Mouse (Mus musculus) right cerebral cortex, postnatal 25 days (tissue): ENCODE results near the gene Synpo2l.
"Not testable (repeated sequence)": the region's sequence is repeated elsewhere in the genome, so short reads cannot be mapped to it uniquely, and the experiment has no call there.

Experiments used
- DNase-seq: peaks from one replicate; pipeline ENCODE4 v3.0.0; 2022

The Synpo2l gene

GRCm38 (mm10) chr14:20639918-20640619, 28.1 kb downstream of the Synpo2l start:
- DNase-seq = no peak

GRCm38 (mm10) chr14:20638702-20639101, 29.5 kb downstream of the Synpo2l start:
- DNase-seq = no peak

GRCm38 (mm10) chr14:20637818-20638574, 30.2 kb downstream of the Synpo2l start:
- DNase-seq = no peak

- not testable (repeated sequence) for DNase-seq
These were observed 31.2 kb downstream of the Synpo2l start for GRCm38 (mm10) chr14:20636968-20637367.

- no peak for DNase-seq
These were observed 32.6 kb downstream of the Synpo2l start for GRCm38 (mm10) chr14:20635546-20635945.

- DNase-seq = no peak
These were observed 36.9 kb downstream of the Synpo2l start for GRCm38 (mm10) chr14:20631253-20631652.

- DNase-seq = no peak
These were observed 41.2 kb downstream of the Synpo2l start for GRCm38 (mm10) chr14:20626971-20627370.

- no peak for DNase-seq
These were observed 41.7 kb downstream of the Synpo2l start for GRCm38 (mm10) chr14:20626447-20626846.

- DNase-seq = no peak
These were observed 45.2 kb downstream of the Synpo2l start for GRCm38 (mm10) chr14:20622907-20623306.

GRCm38 (mm10) chr14:20622412-20622811, 45.7 kb downstream of the Synpo2l start:
- no peak for DNase-seq

GRCm38 (mm10) chr14:20621903-20622302, 46.3 kb downstream of the Synpo2l start:
- no peak for DNase-seq

GRCm38 (mm10) chr14:20619131-20619530, 49.0 kb downstream of the Synpo2l start:
- DNase-seq = no peak

GRCm38 (mm10) chr14:20618211-20618610, 49.9 kb downstream of the Synpo2l start:
- DNase-seq = no peak

GRCm38 (mm10) chr14:20616421-20616820, 51.7 kb downstream of the Synpo2l start:
- DNase-seq = no peak

GRCm38 (mm10) chr14:20615075-20615474, 53.1 kb downstream of the Synpo2l start:
- DNase-seq = no peak

GRCm38 (mm10) chr14:20612820-20613219, 55.3 kb downstream of the Synpo2l start:
- DNase-seq = no peak

- no peak for DNase-seq
These were observed 58.0 kb downstream of the Synpo2l start for GRCm38 (mm10) chr14:20610146-20610545.

- DNase-seq = no peak
These were observed 58.6 kb downstream of the Synpo2l start for GRCm38 (mm10) chr14:20609519-20609918.
